Mouse (Mus musculus): Measurements from ENCODE around the gene Jchain.

DNA sequence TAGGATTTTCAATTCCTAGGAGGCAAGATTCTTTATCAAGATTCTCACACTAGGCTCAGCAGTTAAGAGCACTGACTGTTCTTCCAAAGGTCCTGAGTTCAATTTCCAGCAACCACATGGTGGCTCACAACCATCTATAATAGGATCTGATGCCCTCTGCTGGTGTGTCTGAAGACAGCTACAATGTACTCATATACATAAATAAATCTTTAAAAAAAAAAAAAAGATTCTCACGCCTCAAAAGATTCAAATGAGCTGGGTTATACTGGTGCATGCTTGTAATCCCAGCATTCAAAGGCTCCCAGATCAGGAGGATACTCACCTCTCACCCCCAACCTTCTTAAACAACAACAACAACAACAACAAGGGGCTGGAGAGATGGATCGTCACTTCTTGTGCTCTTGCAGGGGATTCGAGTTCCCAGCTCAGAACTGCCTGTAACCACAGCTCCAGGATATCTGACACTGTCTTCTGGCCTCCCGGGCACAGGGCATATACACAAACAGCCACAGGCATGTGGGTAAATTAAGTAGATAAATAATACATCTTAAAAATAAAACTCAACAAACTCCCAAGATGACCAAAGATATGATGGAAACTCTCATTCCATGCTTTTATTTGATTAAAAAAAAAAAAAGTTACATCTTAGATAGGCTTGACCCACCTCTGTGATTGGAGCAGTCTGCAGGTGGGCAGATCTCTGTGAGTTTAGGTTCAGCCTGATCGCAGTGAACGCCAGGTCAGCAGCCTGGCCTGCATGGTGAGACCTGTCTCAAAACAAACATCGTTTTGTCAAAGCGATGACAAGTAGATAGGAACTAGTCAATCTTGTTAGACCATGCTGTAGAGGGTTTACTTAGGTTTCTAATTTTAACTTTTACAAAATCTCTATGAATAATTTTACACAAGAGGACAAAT is 35.4 kb upstream of the Jchain start:
- TF ChIP-seq CTCF (IDR thresholded peaks at IDR 0.05; ENCODE audit: borderline replicate concordance, insufficient read depth, low read length) (no peak), POLR2A (IDR thresholded peaks at IDR 0.05; ENCODE audit: low read depth, low read length) (no peak)

Measured in embryonic fibroblast, embryonic 13.5 days (primary cell).